Mouse (Mus musculus): ENCODE data around the gene Trpc4ap.
"Not testable (repeated sequence)": the region's sequence is repeated elsewhere in the genome, so short reads cannot be mapped to it uniquely, and the experiment has no call there.

Gene Trpc4ap

GRCm38 (mm10) chr2:155691723-155692493, at the start of gene Trpc4ap:
Gene Trpc4ap, minus strand, starts transcription at chr2:155692384.
- peak; percentile 96 for DNase-seq (ENCODE audit: low read depth, low spot score)

- no peak for DNase-seq (ENCODE audit: low read depth, low spot score)
Observed at GRCm38 (mm10) chr2:155737803-155738202, 45.6 kb upstream of the Trpc4ap start.

GRCm38 (mm10) chr2:155736936-155737335, 44.8 kb upstream of the Trpc4ap start:
- DNase-seq (ENCODE audit: low read depth, low spot score), result peak; percentile 49

- DNase-seq (ENCODE audit: low read depth, low spot score), result not testable (repeated sequence)
Observed at GRCm38 (mm10) chr2:155735766-155736165, 43.6 kb upstream of the Trpc4ap start, which contains the start of gene Gm17581. Gene Gm17581, minus strand, starts transcription at chr2:155735866.

- no peak for DNase-seq (ENCODE audit: low read depth, low spot score)
Observed at GRCm38 (mm10) chr2:155735080-155735479, 42.9 kb upstream of the Trpc4ap start.

GRCm38 (mm10) chr2:155729158-155729645, 37.0 kb upstream of the Trpc4ap start, which contains the start of gene Edem2:
Gene Edem2, minus strand, starts transcription at chr2:155729475.
- DNase-seq (ENCODE audit: low read depth, low spot score), result peak; percentile 95

- DNase-seq (ENCODE audit: low read depth, low spot score), result no peak
Observed at GRCm38 (mm10) chr2:155728742-155729141, 36.6 kb upstream of the Trpc4ap start.

- no peak for DNase-seq (ENCODE audit: low read depth, low spot score)
Observed at GRCm38 (mm10) chr2:155727764-155728395, 35.7 kb upstream of the Trpc4ap start.

- no peak for DNase-seq (ENCODE audit: low read depth, low spot score)
Observed at GRCm38 (mm10) chr2:155726302-155726701, 34.1 kb upstream of the Trpc4ap start.

- DNase-seq (ENCODE audit: low read depth, low spot score), result no peak
Observed at GRCm38 (mm10) chr2:155724526-155724925, 32.3 kb upstream of the Trpc4ap start.

- no peak for DNase-seq (ENCODE audit: low read depth, low spot score)
Observed at GRCm38 (mm10) chr2:155724036-155724435, 31.9 kb upstream of the Trpc4ap start.

- no peak for DNase-seq (ENCODE audit: low read depth, low spot score)
Observed at GRCm38 (mm10) chr2:155720585-155720984, 28.4 kb upstream of the Trpc4ap start.

- DNase-seq (ENCODE audit: low read depth, low spot score), result no peak
Observed at GRCm38 (mm10) chr2:155717082-155717990, 25.2 kb upstream of the Trpc4ap start.

GRCm38 (mm10) chr2:155710557-155710956, 18.4 kb upstream of the Trpc4ap start:
- DNase-seq (ENCODE audit: low read depth, low spot score), result no peak

GRCm38 (mm10) chr2:155707251-155707650, 15.1 kb upstream of the Trpc4ap start:
- peak; percentile 43 for DNase-seq (ENCODE audit: low read depth, low spot score)

GRCm38 (mm10) chr2:155703630-155704029, 11.4 kb upstream of the Trpc4ap start:
- DNase-seq (ENCODE audit: low read depth, low spot score), result no peak

GRCm38 (mm10) chr2:155701399-155701919, 9.3 kb upstream of the Trpc4ap start:
- DNase-seq (ENCODE audit: low read depth, low spot score), result no peak

GRCm38 (mm10) chr2:155698443-155698842, 6.3 kb upstream of the Trpc4ap start:
- DNase-seq (ENCODE audit: low read depth, low spot score), result not testable (repeated sequence)

GRCm38 (mm10) chr2:155696851-155697250, 4.7 kb upstream of the Trpc4ap start:
- no peak for DNase-seq (ENCODE audit: low read depth, low spot score)

GRCm38 (mm10) chr2:155696091-155696558, 3.9 kb upstream of the Trpc4ap start:
- DNase-seq (ENCODE audit: low read depth, low spot score), result peak; percentile 95

- no peak for DNase-seq (ENCODE audit: low read depth, low spot score)
Observed at GRCm38 (mm10) chr2:155695316-155695715, 3.1 kb upstream of the Trpc4ap start.
